Mouse (Mus musculus) bone marrow, adult 2 months (tissue): ENCODE measurements around the gene Trim38.

Source experiments
- CTCF ChIP-seq: fragments of 200-500 bp; IDR thresholded peaks from 2 replicates; pipeline ENCODE4 v1.5.1; 2011; ENCODE audit warnings: low read length, control low read depth; ENCODE audit not compliant: control insufficient read depth, insufficient read depth
- POLR2A ChIP-seq: fragments of 200-500 bp; IDR thresholded peaks from 2 replicates; pipeline ENCODE4 v1.6.1; 2011; ENCODE audit warnings: low read depth, mild to moderate bottlenecking, control low read depth, low read length, borderline replicate concordance; ENCODE audit not compliant: control insufficient read depth

- TF ChIP-seq POLR2A = no peak; the same call in 1 of the 2 replicates
- no peak for TF ChIP-seq CTCF
These were observed 25.0 kb upstream of the Trim38 start for GRCm38 (mm10) chr13:23744421-23745380.
